Mouse (Mus musculus): ENCODE results near the gene Rtraf. TPM values are rescaled to one million over a fixed set of nuclear protein-coding genes. Genes with fewer than 3 reads are reported as not detected.

Gene Rtraf
- polyA plus RNA-seq, 1 experiment from 2014 or later: 263 TPM

DNA sequence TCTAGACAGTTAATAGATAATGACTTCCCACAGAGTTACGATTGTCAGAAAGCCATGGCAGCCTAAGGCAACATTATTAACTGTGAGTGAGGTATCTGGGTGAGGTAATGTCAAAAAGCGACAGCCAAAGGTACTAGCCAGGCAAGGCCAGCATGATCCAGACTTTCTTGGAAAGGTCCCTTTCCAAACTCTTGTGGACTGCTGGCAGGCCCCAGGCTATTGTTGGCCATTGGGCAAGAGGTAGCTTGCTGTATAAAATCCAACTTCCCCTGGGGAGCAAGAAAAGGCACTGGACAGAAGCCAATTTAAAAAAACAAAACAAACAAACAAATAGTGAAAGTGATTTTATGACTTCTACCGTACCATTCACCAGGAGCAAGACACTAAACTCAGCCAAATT lies 16.3 kb downstream of the Rtraf start:
- Histone ChIP-seq H3K4me2 (ENCODE audit: low read depth, severe bottlenecking) (no peak overlapping the region), H3K9ac (ENCODE audit: low read length) (no peak overlapping the region), H3K9me3 (ENCODE audit: control insufficient read depth, low read length) (no peaks in the 10 kb centered on the region), H3K27ac (replicated peaks; ENCODE audit: low read depth, low read length) (no peak overlapping the region), H3K36me3 (ENCODE audit: control insufficient read depth, insufficient read depth, low read length) (peaks cover 4% of the 10 kb centered on the region; the same call in 1 of the 2 replicates), H3K27me3 (ENCODE audit: control insufficient read depth, insufficient read depth, low read length) (no peaks in the 10 kb centered on the region), H3K4me1 (ENCODE audit: control insufficient read depth, insufficient read depth, low read length) (no peaks in the 10 kb centered on the region), H3K4me3 (ENCODE audit: low read depth, low read length) (no peak overlapping the region)
- 77% methylated on average over 3 of the region's 3 CpGs for WGBS
- ATAC-seq (ENCODE audit: insufficient number of reproducible peaks, low FRiP score, low TSS enrichment, low read depth) (no peak), DNase-seq (ENCODE audit: low spot score) (no peak)

DNA sequence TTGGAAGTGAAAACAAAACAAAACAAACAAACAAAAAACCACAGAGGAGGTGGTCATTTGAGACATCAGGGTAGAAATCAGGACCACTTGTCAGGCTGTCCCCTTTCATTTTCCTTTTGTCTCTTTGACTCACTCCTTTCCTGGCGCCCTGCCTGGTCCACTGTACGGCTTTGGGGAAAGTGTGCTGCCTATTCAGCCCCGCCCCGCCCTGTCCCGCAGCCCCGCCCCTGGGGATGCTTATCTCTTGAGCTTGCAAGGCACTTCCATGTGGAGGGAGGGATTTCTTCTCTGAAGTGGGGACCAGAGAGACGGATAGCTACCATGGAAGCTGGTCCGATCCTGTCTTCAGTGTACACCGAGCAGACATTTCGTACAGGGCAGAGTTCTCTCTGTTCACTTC lies 20.0 kb downstream of the Rtraf start:
- no peak overlapping the region for H3K27ac ChIP-seq (replicated peaks; ENCODE audit: low read depth, low read length)
- no peaks in the 10 kb centered on the region for H3K9me3 ChIP-seq (ENCODE audit: control insufficient read depth, low read length)
- H3K4me3 ChIP-seq (ENCODE audit: low read depth, low read length): no peak overlapping the region
- WGBS: 76% methylated on average over 10 of the region's 10 CpGs
- H3K9ac ChIP-seq (ENCODE audit: low read length): no peak overlapping the region
- peaks cover 4% of the 10 kb centered on the region; the same call in 1 of the 2 replicates for H3K36me3 ChIP-seq (ENCODE audit: control insufficient read depth, insufficient read depth, low read length)
- ATAC-seq (ENCODE audit: insufficient number of reproducible peaks, low FRiP score, low TSS enrichment, low read depth): no peak
- no peaks in the 10 kb centered on the region for H3K27me3 ChIP-seq (ENCODE audit: control insufficient read depth, insufficient read depth, low read length)
- no peaks in the 10 kb centered on the region for H3K4me1 ChIP-seq (ENCODE audit: control insufficient read depth, insufficient read depth, low read length)
- no peak overlapping the region for H3K4me2 ChIP-seq (ENCODE audit: low read depth, severe bottlenecking)
- no peak for DNase-seq (ENCODE audit: low spot score)

DNA sequence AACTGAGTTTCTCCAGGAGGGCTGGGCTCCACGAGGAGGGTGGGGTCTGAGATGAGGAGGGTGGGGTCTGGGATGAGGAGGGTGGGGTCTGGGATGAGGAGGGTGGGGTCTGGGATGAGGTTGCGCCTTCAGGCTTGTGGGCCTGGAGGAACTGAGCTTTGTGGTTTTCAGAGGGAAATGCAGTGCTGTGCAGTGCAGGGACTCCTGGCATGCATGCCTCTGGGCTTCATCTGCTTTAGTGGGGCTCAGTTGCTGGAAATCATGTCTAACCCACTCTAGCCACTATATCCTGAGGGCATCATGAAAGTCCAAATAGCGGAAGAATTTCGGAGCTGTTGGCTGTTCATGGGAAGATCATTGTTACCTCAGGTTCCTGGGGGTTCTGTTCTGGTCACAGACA lies 20.4 kb downstream of the Rtraf start:
- Histone ChIP-seq H3K9me3 (ENCODE audit: control insufficient read depth, low read length) (no peaks in the 10 kb centered on the region), H3K36me3 (ENCODE audit: control insufficient read depth, insufficient read depth, low read length) (peaks cover 4% of the 10 kb centered on the region; the same call in 1 of the 2 replicates), H3K9ac (ENCODE audit: low read length) (no peak overlapping the region), H3K27ac (replicated peaks; ENCODE audit: low read depth, low read length) (no peak overlapping the region), H3K27me3 (ENCODE audit: control insufficient read depth, insufficient read depth, low read length) (no peaks in the 10 kb centered on the region), H3K4me1 (ENCODE audit: control insufficient read depth, insufficient read depth, low read length) (no peaks in the 10 kb centered on the region), H3K4me2 (ENCODE audit: low read depth, severe bottlenecking) (no peak overlapping the region), H3K4me3 (ENCODE audit: low read depth, low read length) (no peak overlapping the region)
- 69% methylated on average over 4 of the region's 4 CpGs for WGBS
- ATAC-seq (ENCODE audit: insufficient number of reproducible peaks, low FRiP score, low TSS enrichment, low read depth) (no peak), DNase-seq (ENCODE audit: low spot score) (no peak)

DNA sequence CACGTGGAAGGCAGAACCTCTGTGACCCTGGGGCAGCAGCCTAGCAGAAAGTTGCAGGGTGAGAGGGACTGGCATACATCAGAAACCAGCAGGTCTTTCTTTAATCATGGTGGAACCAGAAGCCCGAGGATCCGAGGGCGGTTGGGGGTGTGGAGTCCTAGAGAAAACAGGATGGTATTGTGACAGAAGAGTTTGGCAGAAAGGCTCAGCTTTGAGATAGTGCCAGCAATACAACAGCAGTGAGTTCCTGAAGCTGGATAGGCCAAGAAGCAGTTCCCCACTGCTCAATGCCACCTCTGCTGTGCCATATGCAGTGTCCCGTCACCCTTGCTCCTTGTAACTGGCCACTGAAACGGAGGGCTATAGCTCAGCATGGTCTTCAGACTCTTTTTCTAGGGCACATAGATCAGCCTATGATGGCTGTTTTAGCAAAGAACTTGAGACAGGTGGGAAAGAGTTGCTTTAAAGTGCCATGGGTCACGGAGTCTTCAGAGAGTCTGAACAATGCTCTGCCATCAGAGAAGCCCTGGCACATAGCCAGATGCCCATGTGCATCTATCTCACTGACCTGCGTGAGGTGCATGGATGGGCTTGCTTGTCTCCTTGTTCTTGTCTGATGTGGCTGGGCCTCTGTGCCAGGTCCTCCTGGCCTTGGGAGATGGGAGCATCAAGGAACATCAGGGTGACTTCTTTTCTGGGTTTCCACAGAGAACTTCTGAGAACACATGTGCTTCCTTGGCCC lies 22.0 kb downstream of the Rtraf start:
- no peak overlapping the region for H3K4me2 ChIP-seq (ENCODE audit: low read depth, severe bottlenecking)
- ATAC-seq (ENCODE audit: insufficient number of reproducible peaks, low FRiP score, low TSS enrichment, low read depth) (no peak), DNase-seq (ENCODE audit: low spot score) (no peak)
- H3K4me1 ChIP-seq (ENCODE audit: control insufficient read depth, insufficient read depth, low read length): no peaks in the 10 kb centered on the region
- peaks cover 4% of the 10 kb centered on the region; the same call in 1 of the 2 replicates for H3K36me3 ChIP-seq (ENCODE audit: control insufficient read depth, insufficient read depth, low read length)
- H3K27me3 ChIP-seq (ENCODE audit: control insufficient read depth, insufficient read depth, low read length): no peaks in the 10 kb centered on the region
- WGBS: 92% methylated on average over 8 of the region's 8 CpGs
- H3K4me3 ChIP-seq (ENCODE audit: low read depth, low read length): no peak overlapping the region
- H3K9me3 ChIP-seq (ENCODE audit: control insufficient read depth, low read length): no peaks in the 10 kb centered on the region
- H3K27ac ChIP-seq (replicated peaks; ENCODE audit: low read depth, low read length): no peak overlapping the region
- H3K9ac ChIP-seq (ENCODE audit: low read length): no peak overlapping the region

DNA sequence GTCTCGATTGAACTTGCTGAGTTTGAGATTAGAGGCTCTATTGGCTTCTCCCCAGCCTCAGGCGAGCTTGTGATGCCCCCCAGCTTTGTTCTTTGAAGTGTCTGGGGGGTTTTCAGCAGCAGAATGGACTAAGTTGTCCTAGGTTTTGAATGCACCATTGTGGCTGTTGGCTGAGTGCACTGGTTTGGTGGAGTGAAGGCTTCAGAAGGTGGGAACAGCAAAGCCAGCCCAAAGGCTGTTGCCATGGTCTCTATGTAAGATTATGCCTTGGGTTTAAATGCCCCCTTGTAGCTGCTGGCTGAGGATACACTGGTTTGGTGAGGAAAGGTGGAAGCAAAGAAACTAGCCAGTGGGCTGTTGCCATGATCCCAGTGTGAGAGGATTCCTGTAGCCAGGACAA lies 23.1 kb downstream of the Rtraf start:
- Histone ChIP-seq H3K27ac (replicated peaks; ENCODE audit: low read depth, low read length) (no peak overlapping the region), H3K4me1 (ENCODE audit: control insufficient read depth, insufficient read depth, low read length) (no peaks in the 10 kb centered on the region), H3K4me3 (ENCODE audit: low read depth, low read length) (no peak overlapping the region), H3K9ac (ENCODE audit: low read length) (no peak overlapping the region), H3K27me3 (ENCODE audit: control insufficient read depth, insufficient read depth, low read length) (no peaks in the 10 kb centered on the region), H3K36me3 (ENCODE audit: control insufficient read depth, insufficient read depth, low read length) (peaks cover 4% of the 10 kb centered on the region; the same call in 1 of the 2 replicates), H3K4me2 (ENCODE audit: low read depth, severe bottlenecking) (no peak overlapping the region), H3K9me3 (ENCODE audit: control insufficient read depth, low read length) (no peaks in the 10 kb centered on the region)
- no peak for ATAC-seq (ENCODE audit: insufficient number of reproducible peaks, low FRiP score, low TSS enrichment, low read depth)
- WGBS: 67% methylated on average over 2 of the region's 2 CpGs
- no peak for DNase-seq (ENCODE audit: low spot score)

DNA sequence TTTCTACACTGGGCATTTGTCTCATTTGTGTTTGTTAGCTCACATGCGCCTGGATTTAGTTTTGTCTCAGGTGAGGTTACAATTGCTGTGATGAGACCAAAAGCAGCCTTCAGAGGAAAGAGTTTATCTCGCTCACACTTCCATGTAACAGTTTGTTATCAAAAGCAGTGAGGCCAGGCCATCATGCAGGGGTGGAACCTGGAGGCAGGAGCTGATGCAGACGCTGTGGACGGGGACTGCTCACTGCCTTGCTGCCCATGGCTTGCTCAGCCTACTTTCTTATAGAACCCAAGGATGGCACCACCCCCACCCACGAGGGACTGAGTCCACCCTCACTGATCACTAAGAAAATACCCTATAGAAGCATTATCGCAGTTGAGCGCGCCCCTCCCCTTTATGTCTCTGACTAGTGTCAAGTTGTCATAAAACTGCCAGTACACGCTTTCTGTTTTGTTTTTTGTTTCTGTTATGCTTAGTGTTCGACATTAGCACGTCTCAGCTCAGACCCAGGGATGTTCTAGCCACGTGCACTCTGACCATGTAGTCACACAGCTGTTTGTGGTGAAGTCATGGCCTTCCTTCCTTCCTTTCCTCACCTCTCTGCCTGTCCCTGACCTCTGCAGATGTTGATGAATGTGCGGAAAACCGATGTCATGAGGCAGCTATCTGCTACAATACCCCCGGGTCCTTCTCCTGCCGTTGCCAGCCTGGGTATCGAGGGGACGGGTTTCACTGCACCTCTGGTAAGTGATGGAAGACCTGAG lies 26.9 kb downstream of the Rtraf start:
- DNase-seq (ENCODE audit: low spot score): no peak
- Histone ChIP-seq H3K27me3 (ENCODE audit: control insufficient read depth, insufficient read depth, low read length) (no peaks in the 10 kb centered on the region), H3K27ac (replicated peaks; ENCODE audit: low read depth, low read length) (no peak overlapping the region), H3K4me2 (ENCODE audit: low read depth, severe bottlenecking) (no peak overlapping the region), H3K9ac (ENCODE audit: low read length) (no peak overlapping the region), H3K4me3 (ENCODE audit: low read depth, low read length) (no peak overlapping the region), H3K36me3 (ENCODE audit: control insufficient read depth, insufficient read depth, low read length) (peaks cover 2% of the 10 kb centered on the region; the same call in 1 of the 2 replicates), H3K4me1 (ENCODE audit: control insufficient read depth, insufficient read depth, low read length) (no peaks in the 10 kb centered on the region), H3K9me3 (ENCODE audit: control insufficient read depth, low read length) (no peaks in the 10 kb centered on the region)
- ATAC-seq (ENCODE audit: insufficient number of reproducible peaks, low FRiP score, low TSS enrichment, low read depth): no peak
- 82% methylated on average over 18 of the region's 18 CpGs for WGBS

DNA sequence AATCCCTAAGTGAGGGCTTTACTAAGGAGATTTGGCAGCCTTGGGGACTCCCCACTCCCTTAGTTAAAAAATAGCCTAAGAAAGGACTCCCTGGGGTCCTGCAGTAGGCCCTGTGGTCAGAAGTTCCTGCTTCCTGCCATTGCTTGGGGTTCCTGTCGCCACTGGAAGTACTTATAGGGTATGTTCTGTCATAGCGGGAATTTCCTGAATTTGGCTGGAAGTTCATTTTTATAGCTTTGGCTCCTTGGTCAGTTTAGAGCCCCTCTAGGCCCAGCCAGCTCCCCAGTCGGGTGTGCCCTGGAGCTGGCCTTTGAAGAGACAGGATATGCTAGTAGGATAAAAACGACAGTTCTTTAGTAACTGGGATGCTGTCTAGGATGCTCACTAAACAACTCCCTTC lies 28.7 kb downstream of the Rtraf start:
- WGBS: 69% methylated on average over 4 of the region's 4 CpGs

DNA sequence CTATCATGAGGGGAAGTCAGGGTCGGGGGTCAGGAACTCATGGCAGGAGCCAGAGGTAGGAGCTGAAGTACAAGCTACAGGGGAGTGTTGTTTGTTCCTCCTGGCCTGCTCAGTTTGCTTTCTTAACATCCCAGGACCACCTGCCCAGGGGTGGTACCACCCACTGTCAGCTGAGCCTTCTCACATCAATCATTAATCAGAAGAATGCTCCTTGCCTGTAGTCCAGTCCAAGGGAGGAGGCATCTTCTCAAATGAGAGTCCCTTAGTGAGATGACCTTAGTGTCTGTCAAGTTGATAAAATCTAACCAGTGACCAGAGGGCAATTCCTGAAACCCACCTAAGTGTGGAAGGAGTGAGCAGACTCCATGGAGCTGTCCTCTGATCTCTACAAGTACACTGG lies 35.2 kb downstream of the Rtraf start:
- ATAC-seq (ENCODE audit: insufficient number of reproducible peaks, low FRiP score, low TSS enrichment, low read depth) (no peak), DNase-seq (ENCODE audit: low spot score) (no peak)
- H3K4me2 ChIP-seq (ENCODE audit: low read depth, severe bottlenecking): no peak overlapping the region
- H3K9me3 ChIP-seq (ENCODE audit: control insufficient read depth, low read length): no peaks in the 10 kb centered on the region
- WGBS: 72% methylated on average over 1 of the region's 1 CpGs
- H3K9ac ChIP-seq (ENCODE audit: low read length): no peak overlapping the region
- no peaks in the 10 kb centered on the region for H3K27me3 ChIP-seq (ENCODE audit: control insufficient read depth, insufficient read depth, low read length)
- no peak overlapping the region for H3K27ac ChIP-seq (replicated peaks; ENCODE audit: low read depth, low read length)
- no peaks in the 10 kb centered on the region for H3K4me1 ChIP-seq (ENCODE audit: control insufficient read depth, insufficient read depth, low read length)
- H3K36me3 ChIP-seq (ENCODE audit: control insufficient read depth, insufficient read depth, low read length): no peaks in the 10 kb centered on the region; the same call in 1 of the 2 replicates
- no peak overlapping the region for H3K4me3 ChIP-seq (ENCODE audit: low read depth, low read length)

More for the DNA sequence above, 28.7 kb downstream of the Rtraf start:
- DNase-seq (ENCODE audit: low spot score) (no peak), ATAC-seq (ENCODE audit: insufficient number of reproducible peaks, low FRiP score, low TSS enrichment, low read depth) (no peak)
- Histone ChIP-seq H3K27ac (replicated peaks; ENCODE audit: low read depth, low read length) (no peak overlapping the region), H3K4me2 (ENCODE audit: low read depth, severe bottlenecking) (no peak overlapping the region), H3K4me3 (ENCODE audit: low read depth, low read length) (no peak overlapping the region), H3K36me3 (ENCODE audit: control insufficient read depth, insufficient read depth, low read length) (peaks cover under 1% of the 10 kb centered on the region; the same call in 1 of the 2 replicates), H3K9me3 (ENCODE audit: control insufficient read depth, low read length) (no peaks in the 10 kb centered on the region), H3K4me1 (ENCODE audit: control insufficient read depth, insufficient read depth, low read length) (no peaks in the 10 kb centered on the region), H3K9ac (ENCODE audit: low read length) (no peak overlapping the region), H3K27me3 (ENCODE audit: control insufficient read depth, insufficient read depth, low read length) (no peaks in the 10 kb centered on the region)
